Mouse (Mus musculus) kidney, postnatal 4 days (tissue): ENCODE data around the gene Bicra.

Source experiments
- DNase-seq, 2 experiments: peaks; one replicate each; pipeline ENCODE4 v3.0.0; 2021; ENCODE audit warnings: mixed read lengths in 2 of 2

Bicra gene

GRCm38 (mm10) chr7:16013722-16014275 is 33.9 kb downstream of the Bicra start:
- DNase-seq: no peak

GRCm38 (mm10) chr7:16012576-16013263 is 35.0 kb downstream of the Bicra start:
- DNase-seq: peak; percentile 64 to 71

- DNase-seq: no peak
Observed at GRCm38 (mm10) chr7:16011418-16012085, 36.2 kb downstream of the Bicra start.

- DNase-seq: no peak
Observed at GRCm38 (mm10) chr7:16010649-16011048, 37.1 kb downstream of the Bicra start.

GRCm38 (mm10) chr7:16009636-16010035 is 38.1 kb downstream of the Bicra start:
- no peak for DNase-seq

- DNase-seq: no peak
Observed at GRCm38 (mm10) chr7:16005020-16005419, 42.7 kb downstream of the Bicra start.

- DNase-seq: no peak
Observed at GRCm38 (mm10) chr7:16004177-16004856, 43.4 kb downstream of the Bicra start.

GRCm38 (mm10) chr7:16003032-16003431 is 44.7 kb downstream of the Bicra start:
- no peak for DNase-seq

- no peak for DNase-seq
Observed at GRCm38 (mm10) chr7:16002171-16002570, 45.5 kb downstream of the Bicra start.

- no peak for DNase-seq
Observed at GRCm38 (mm10) chr7:16001691-16002090, 46.0 kb downstream of the Bicra start.

- DNase-seq: no peak
Observed at GRCm38 (mm10) chr7:15993789-15994188, 53.9 kb downstream of the Bicra start.

GRCm38 (mm10) chr7:15993152-15993551 is 54.6 kb downstream of the Bicra start:
- DNase-seq: peak in 1 of 2 experiments; percentile 45

- DNase-seq: no peak
Observed at GRCm38 (mm10) chr7:15991764-15992163, 56.0 kb downstream of the Bicra start.

GRCm38 (mm10) chr7:15987661-15988356 is 59.9 kb downstream of the Bicra start:
- DNase-seq: peak in 1 of 2 experiments; percentile 23

- no peak for DNase-seq
Observed at GRCm38 (mm10) chr7:15982729-15983407, 64.9 kb downstream of the Bicra start.

GRCm38 (mm10) chr7:15981538-15981937 is 66.2 kb downstream of the Bicra start:
- DNase-seq: peak in 1 of 2 experiments; percentile 56

GRCm38 (mm10) chr7:15980246-15980645 is 67.5 kb downstream of the Bicra start:
- DNase-seq: peak; percentile 39 to 63

GRCm38 (mm10) chr7:15975904-15976303 is 71.8 kb downstream of the Bicra start:
- DNase-seq: peak; percentile 70 to 75

- DNase-seq: no peak
Observed at GRCm38 (mm10) chr7:15975451-15975850, 72.3 kb downstream of the Bicra start.

GRCm38 (mm10) chr7:15974712-15975111 is 73.0 kb downstream of the Bicra start:
- peak; percentile 74 to 80 for DNase-seq

GRCm38 (mm10) chr7:15972247-15972646 is 75.5 kb downstream of the Bicra start:
- DNase-seq: no peak

GRCm38 (mm10) chr7:15969674-15970073 is 78.0 kb downstream of the Bicra start:
- no peak for DNase-seq
